Mouse (Mus musculus) hindbrain, embryonic 14.5 days (tissue): ENCODE measurements around the gene Miga2. TPM values are rescaled to one million over a fixed set of nuclear protein-coding genes. Genes with fewer than 3 reads are reported as not detected.

ENCODE experiments used
- ATAC-seq: fragments of 200-750 bp; cut with Nextera tagmentation; 2 replicates; pipeline ENCODE4 v1.8.0; 2017; ENCODE audit warnings: moderate number of reproducible peaks, mild to moderate bottlenecking, moderate TSS enrichment, moderate library complexity; ENCODE audit not compliant: low FRiP score
- DNase-seq: peaks from one replicate; pipeline ENCODE4 v3.0.0-alpha.2; 2015; ENCODE audit warnings: low spot score
- H3K27ac ChIP-seq: fragments of 300-500 bp; sonication (generic); 2 replicates; pipeline ENCODE4 v1.5.1; 2014; ENCODE audit warnings: mild to moderate bottlenecking, moderate library complexity
- H3K27me3 ChIP-seq: fragments of 300-500 bp; sonication (generic); 2 replicates; pipeline ENCODE4 v1.6.1; 2014; ENCODE audit warnings: mild to moderate bottlenecking, low read length, mixed read lengths; ENCODE audit not compliant: control insufficient read depth, insufficient read depth
- H3K36me3 ChIP-seq: fragments of 300-500 bp; sonication (generic); replicated peaks from 2 replicates; pipeline ENCODE4 v1.6.1; 2014; ENCODE audit not compliant: control insufficient read depth, insufficient read depth
- H3K4me1 ChIP-seq: fragments of 300-500 bp; sonication (generic); replicated peaks from 2 replicates; pipeline ENCODE4 v1.6.1; 2014; ENCODE audit warnings: antibody characterized with exemption, low read length, mixed read lengths; ENCODE audit not compliant: control insufficient read depth, insufficient read depth
- H3K4me2 ChIP-seq: fragments of 300-500 bp; sonication (generic); replicated peaks from 2 replicates; pipeline ENCODE4 v1.6.1; 2014; ENCODE audit warnings: mild to moderate bottlenecking, moderate library complexity
- H3K4me3 ChIP-seq: fragments of 300-500 bp; sonication (generic); replicated peaks from 2 replicates; pipeline ENCODE4 v1.5.1; 2014; ENCODE audit warnings: mild to moderate bottlenecking, low read length
- H3K9ac ChIP-seq: fragments of 300-500 bp; sonication (generic); 2 replicates; pipeline ENCODE4 v1.6.1; 2014
- H3K9me3 ChIP-seq: fragments of 300-500 bp; sonication (generic); 2 replicates; pipeline ENCODE4 v1.6.1; 2016; ENCODE audit warnings: low read length; ENCODE audit not compliant: control insufficient read depth
- WGBS: fragments of 180-500 bp; shearing (Covaris S2); extraction: QIAGEN DNeasy Blood & Tissue Kit; methylation state at CpG from one replicate; pipeline ENCODE4 v1.1.7; 2014; 5-methylcytosine and 5-hydroxymethylcytosine counted together
- polyA plus RNA-seq: library from polyadenylated mRNA; unstranded; fragments of >200 nt; fragmentation: Nextera tagmentation; extraction: Ambion mirVana; gene quantifications from 2 replicates; pipeline ENCODE4 v1.2.1, GENCODE M21; 2014

Gene Miga2
- polyA plus RNA-seq, 1 experiment from 2014 or later, result 27.3 TPM

DNA sequence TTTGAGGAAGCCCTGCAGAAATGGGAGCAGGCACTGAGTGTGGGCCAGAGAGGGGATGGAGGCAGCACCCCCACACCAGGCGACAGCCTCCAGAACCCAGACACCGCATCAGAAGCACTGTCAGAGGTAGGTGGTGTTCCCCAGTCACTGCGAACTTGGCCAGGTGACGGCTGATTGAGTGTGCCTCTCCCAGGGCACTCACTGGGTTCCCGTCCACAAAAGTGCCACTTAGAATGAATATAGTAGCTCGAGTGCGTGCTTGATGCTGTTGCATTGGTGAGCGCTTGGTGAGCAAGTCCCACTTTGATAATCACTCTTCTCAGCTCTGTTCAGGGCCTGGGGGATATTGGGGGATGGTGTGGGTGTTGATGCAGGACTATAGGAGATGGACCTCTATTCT lies 7.5 kb downstream of the Miga2 start:
- DNase-seq, result no peak
- H3K36me3 ChIP-seq, result peaks cover 96% of the 10 kb centered on the region
- ATAC-seq, result no peak
- no peaks in the 10 kb centered on the region for H3K9me3 ChIP-seq
- H3K9ac ChIP-seq, result no peak overlapping the region
- no peak overlapping the region for H3K4me3 ChIP-seq
- 98% methylated on average over 8 of the region's 8 CpGs for WGBS
- no peaks in the 10 kb centered on the region for H3K27me3 ChIP-seq
- H3K4me2 ChIP-seq, result no peak overlapping the region
- no peak overlapping the region for H3K27ac ChIP-seq
- no peaks in the 10 kb centered on the region for H3K4me1 ChIP-seq

DNA sequence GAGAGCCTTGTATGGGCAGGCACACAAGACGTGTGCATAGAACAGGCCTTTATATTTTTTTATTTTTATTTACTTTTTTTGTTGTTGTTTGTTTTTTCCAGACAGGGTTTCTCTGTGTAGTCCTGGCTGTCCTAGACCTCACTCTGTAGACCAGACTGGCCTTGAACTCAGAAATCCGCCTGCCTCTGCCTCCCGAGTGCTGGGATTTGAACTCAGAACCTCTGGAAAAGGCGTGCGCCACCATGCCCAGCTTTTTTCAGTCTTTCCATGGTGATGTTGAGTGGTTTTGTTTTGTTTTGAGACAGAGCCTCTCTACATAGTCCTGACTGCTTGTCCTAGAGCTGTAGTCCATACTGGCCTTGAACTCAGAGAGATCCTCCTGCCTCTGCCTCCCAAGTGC lies 8.7 kb downstream of the Miga2 start:
- ATAC-seq, result no peak
- peaks cover 99% of the 10 kb centered on the region for H3K36me3 ChIP-seq
- no peaks in the 10 kb centered on the region for H3K9me3 ChIP-seq
- H3K9ac ChIP-seq, result no peak overlapping the region
- H3K4me3 ChIP-seq, result no peak overlapping the region
- no peaks in the 10 kb centered on the region for H3K4me1 ChIP-seq
- H3K27me3 ChIP-seq, result no peaks in the 10 kb centered on the region
- no peak overlapping the region for H3K27ac ChIP-seq
- 96% methylated on average over 5 of the region's 5 CpGs for WGBS
- DNase-seq, result no peak
- H3K4me2 ChIP-seq, result no peak overlapping the region

DNA sequence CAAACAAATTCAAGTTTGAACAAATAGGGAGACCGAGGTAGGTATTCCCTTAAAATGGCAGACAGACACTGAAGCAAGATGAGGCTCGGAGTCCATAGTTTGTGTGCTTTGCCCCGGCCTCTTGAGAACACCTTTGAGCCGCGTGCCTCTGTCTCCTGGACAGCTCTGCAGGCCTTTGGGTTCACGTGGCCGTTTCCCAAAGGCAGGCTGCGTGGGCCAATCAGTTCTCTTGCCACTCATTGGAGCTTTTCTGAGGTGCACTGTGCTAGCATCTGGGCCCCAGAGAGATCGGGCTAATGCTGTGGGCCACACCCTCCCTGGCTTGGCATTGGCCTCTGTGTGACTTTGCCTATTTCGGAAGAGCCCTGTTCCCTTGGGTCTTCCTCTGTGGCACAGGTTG lies 11.9 kb downstream of the Miga2 start:
- Histone ChIP-seq H3K4me1 (no peaks in the 10 kb centered on the region), H3K9me3 (no peaks in the 10 kb centered on the region), H3K4me2 (no peak overlapping the region), H3K4me3 (no peak overlapping the region), H3K36me3 (peaks cover 99% of the 10 kb centered on the region), H3K27ac (no peak overlapping the region), H3K27me3 (no peaks in the 10 kb centered on the region), H3K9ac (no peak overlapping the region)
- ATAC-seq, result no peak
- no peak for DNase-seq
- WGBS, result 93% methylated on average over 10 of the region's 10 CpGs

DNA sequence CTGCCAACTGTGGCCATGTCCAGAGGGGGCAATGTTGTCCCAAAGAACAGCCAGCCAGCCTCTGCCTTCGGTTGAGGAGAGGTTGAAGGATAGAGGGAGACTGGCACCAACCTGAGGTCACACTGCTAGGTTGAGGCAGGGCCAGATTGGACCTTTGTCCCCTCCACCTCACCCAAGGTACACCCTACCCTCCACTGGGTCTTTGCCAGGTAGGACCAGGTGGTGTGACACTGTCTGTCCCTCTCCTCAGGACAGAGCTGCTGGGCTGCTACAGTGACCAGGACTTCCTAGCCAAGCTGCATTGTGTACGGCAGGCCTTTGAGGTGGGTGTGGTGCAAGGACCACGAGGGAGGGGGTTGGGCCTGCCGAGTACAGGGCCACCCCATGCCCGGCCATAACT lies 13.7 kb downstream of the Miga2 start:
- H3K9ac ChIP-seq, result no peak overlapping the region
- no peak overlapping the region for H3K4me2 ChIP-seq
- peaks cover 98% of the 10 kb centered on the region for H3K36me3 ChIP-seq
- no peak for ATAC-seq
- H3K4me1 ChIP-seq, result no peaks in the 10 kb centered on the region
- DNase-seq, result no peak
- H3K27ac ChIP-seq, result no peak overlapping the region
- 87% methylated on average over 5 of the region's 5 CpGs for WGBS
- H3K4me3 ChIP-seq, result no peak overlapping the region
- H3K9me3 ChIP-seq, result no peaks in the 10 kb centered on the region
- no peaks in the 10 kb centered on the region for H3K27me3 ChIP-seq

DNA sequence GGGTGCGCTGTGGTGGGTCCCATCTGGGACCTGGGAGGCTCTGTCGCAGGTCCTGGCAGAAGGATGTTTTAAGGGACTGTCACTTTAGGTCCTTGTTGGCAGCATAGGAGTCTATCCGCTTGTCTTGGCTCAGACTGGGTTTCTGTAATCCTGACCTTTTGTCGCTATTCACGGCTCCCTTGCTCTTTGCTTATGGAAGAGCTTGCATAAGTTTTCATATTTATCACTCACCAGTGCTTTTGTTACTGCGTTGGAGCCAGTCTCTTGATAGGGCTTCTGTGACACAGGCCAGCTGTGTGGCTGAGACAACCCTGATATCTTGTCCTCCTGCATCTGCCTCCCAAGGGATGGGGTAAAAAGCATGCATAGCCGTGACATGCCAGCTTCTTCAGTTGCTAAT lies 15.3 kb downstream of the Miga2 start:
- peaks cover 92% of the 10 kb centered on the region for H3K36me3 ChIP-seq
- ATAC-seq (no peak), DNase-seq (no peak)
- H3K4me3 ChIP-seq, result no peak overlapping the region
- no peak overlapping the region for H3K9ac ChIP-seq
- H3K27ac ChIP-seq, result no peak overlapping the region
- H3K27me3 ChIP-seq, result no peaks in the 10 kb centered on the region
- H3K4me2 ChIP-seq, result no peak overlapping the region
- H3K9me3 ChIP-seq, result no peaks in the 10 kb centered on the region
- H3K4me1 ChIP-seq, result no peaks in the 10 kb centered on the region
- 93% methylated on average over 7 of the region's 7 CpGs for WGBS

DNA sequence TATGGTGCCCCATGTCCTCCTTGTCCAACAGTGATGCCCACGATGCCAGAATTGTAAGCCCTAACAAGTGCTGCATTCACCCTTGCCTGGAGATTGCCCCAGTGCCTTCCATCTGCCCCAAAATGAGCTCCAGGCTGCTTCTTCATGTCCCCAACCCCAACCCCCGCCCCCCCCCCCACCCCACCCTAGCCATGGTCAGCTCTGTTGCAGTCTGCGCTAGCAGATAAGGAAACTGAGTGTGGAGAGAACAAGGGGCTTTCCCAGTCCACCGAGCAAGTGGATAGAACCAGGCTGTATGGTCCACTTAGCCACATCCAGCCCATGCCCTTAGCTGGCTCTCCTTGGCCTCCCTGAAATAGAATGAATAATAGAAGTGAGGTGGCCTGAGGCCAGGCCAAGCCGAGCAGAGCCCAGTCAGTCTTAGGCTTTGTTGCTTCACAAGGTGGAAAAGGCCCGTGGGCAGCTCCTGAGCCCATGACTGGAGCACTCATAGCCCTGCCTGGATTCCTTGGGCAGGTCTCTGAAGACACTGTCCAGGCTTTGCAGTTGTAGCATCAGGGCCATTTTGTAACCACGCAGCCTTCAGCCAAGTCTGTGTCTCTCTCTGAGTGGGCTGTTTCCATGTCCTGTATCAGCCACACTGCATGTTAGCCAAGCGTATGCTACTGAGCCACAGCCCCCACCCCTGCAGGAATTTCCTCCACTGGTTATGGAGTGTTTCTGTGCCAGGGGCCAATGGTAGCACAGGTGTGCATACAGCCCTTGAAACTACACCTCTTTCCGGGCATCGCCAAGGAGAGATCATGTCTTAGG lies 16.7 kb downstream of the Miga2 start:
- peaks cover 79% of the 10 kb centered on the region for H3K36me3 ChIP-seq
- H3K4me1 ChIP-seq, result no peaks in the 10 kb centered on the region
- DNase-seq (no peak), ATAC-seq (no peak)
- 93% methylated on average over 10 of the region's 10 CpGs for whole genome bisulfite sequencing
- no peaks in the 10 kb centered on the region for H3K9me3 ChIP-seq
- H3K4me3 ChIP-seq, result no peak overlapping the region
- H3K27ac ChIP-seq, result no peak overlapping the region
- no peak overlapping the region for H3K9ac ChIP-seq
- H3K4me2 ChIP-seq, result no peak overlapping the region
- H3K27me3 ChIP-seq, result no peaks in the 10 kb centered on the region

DNA sequence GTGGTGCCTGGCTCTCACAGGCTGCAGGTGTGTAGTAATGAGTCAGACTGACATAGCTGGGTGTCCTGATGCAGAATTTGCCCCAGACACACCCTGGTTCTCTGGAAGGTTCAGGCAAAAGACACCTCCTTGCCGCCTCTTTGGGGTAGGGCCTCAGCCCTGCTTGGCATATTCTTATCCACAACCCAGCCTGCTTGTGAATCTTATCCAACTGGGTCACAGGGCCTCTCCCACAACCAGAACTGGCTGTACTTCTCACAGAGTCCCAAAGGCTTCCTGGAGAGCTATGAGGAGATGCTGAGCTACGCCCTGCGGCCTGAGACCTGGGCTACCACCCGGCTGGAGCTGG lies 17.3 kb downstream of the Miga2 start:
- DNase-seq (no peak), ATAC-seq (no peak)
- H3K27me3 ChIP-seq, result no peaks in the 10 kb centered on the region
- no peak overlapping the region for H3K27ac ChIP-seq
- 99% methylated on average over 4 of the region's 4 CpGs for WGBS
- H3K4me3 ChIP-seq, result no peak overlapping the region
- H3K4me1 ChIP-seq, result no peaks in the 10 kb centered on the region
- H3K9me3 ChIP-seq, result no peaks in the 10 kb centered on the region
- peaks cover 76% of the 10 kb centered on the region for H3K36me3 ChIP-seq
- no peak overlapping the region for H3K4me2 ChIP-seq
- no peak overlapping the region for H3K9ac ChIP-seq

DNA sequence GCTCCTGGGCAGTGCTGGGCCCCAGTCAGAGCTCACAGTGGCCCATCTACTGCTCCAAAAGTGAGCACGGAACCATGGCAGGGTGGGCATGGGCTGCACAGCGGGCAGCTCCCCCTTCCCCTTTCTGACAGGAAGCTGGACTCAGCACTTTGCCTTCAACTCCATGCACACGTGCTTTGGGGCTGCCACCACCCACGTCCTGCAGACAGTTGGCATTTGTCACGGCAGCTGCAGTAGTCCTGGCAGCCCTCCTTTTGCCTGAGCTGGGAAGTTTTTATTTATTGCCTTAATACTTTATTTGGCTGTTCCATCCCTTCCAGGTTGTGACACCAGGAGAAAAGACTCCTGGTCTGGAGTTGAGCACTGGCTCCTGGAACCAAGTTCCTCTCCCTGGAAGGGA lies 20.8 kb downstream of the Miga2 start:
- Histone ChIP-seq H3K27me3 (no peaks in the 10 kb centered on the region), H3K36me3 (peaks cover 41% of the 10 kb centered on the region), H3K4me1 (no peaks in the 10 kb centered on the region), H3K9me3 (no peaks in the 10 kb centered on the region), H3K4me3 (no peak overlapping the region), H3K4me2 (no peak overlapping the region), H3K9ac (no peak overlapping the region), H3K27ac (no peak overlapping the region)
- no peak for DNase-seq
- WGBS, result 83% methylated on average over 5 of the region's 5 CpGs
- ATAC-seq, result no peak

DNA sequence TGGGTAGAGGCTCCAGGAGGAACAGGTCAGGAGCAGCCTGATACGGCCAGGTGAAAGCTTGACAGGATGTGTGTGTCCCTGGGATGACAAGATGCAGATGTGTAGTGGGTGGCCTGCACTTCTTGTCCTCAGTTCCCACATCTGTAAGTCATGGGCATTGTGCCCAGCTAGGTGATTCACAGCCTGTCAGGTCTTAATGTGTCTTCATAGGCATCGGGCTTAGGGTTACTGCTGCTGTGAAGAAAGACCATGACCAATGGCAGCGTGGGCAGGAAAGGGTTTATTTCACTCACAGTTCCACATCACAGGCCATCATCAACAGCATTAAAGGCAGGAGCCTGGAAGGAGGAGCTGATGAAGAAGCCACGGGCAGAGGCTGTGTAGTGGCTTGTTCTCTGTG lies 21.6 kb downstream of the Miga2 start:
- no peak overlapping the region for H3K4me3 ChIP-seq
- H3K27me3 ChIP-seq, result no peaks in the 10 kb centered on the region
- no peak overlapping the region for H3K4me2 ChIP-seq
- H3K4me1 ChIP-seq, result no peaks in the 10 kb centered on the region
- ATAC-seq (no peak), DNase-seq (no peak)
- H3K36me3 ChIP-seq, result peaks cover 33% of the 10 kb centered on the region
- no peak overlapping the region for H3K9ac ChIP-seq
- 92% methylated on average over 4 of the region's 4 CpGs for WGBS
- no peak overlapping the region for H3K27ac ChIP-seq
- H3K9me3 ChIP-seq, result no peaks in the 10 kb centered on the region

DNA sequence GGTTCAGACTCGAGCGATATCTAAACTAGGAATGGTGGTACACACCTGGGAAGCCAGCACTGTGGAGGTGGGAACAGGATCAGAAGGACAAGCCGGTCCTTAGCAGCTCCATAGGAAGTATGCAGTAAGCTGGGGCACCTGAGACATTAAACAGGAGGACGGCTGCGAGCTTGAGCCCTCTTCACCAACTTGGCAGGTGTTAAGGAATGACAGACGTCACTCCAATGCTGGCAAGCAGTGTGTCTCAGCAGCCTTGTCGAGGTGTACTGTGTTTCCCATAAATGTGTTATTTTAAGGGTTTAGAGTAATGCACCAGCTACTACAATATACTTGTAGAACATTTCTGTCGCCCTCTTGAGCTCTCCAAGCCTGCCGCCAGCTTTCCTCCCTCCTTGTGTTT lies 22.9 kb downstream of the Miga2 start:
- ATAC-seq, result no peak
- H3K27ac ChIP-seq, result no peak overlapping the region
- H3K4me1 ChIP-seq, result no peaks in the 10 kb centered on the region; the same call in 1 of the 2 replicates
- peaks cover 20% of the 10 kb centered on the region for H3K36me3 ChIP-seq
- H3K9me3 ChIP-seq, result no peaks in the 10 kb centered on the region
- no peak for DNase-seq
- H3K27me3 ChIP-seq, result no peaks in the 10 kb centered on the region
- no peak overlapping the region for H3K4me3 ChIP-seq
- H3K4me2 ChIP-seq, result no peak overlapping the region
- H3K9ac ChIP-seq, result no peak overlapping the region
- 87% methylated on average over 9 of the region's 9 CpGs for WGBS
